Mouse (Mus musculus) C2C12 (cell line): ENCODE measurements around the gene Ndufa7. TPM values are rescaled to one million over a fixed set of nuclear protein-coding genes. Genes with fewer than 3 reads are reported as not detected.
"Not testable (repeated sequence)": the region's sequence is repeated elsewhere in the genome, so short reads cannot be mapped to it uniquely, and the experiment has no call there.

ENCODE experiments used
- H3K27me3 ChIP-seq: one replicate; pipeline ENCODE4 v1.6.1; 2011; ENCODE audit not compliant: control insufficient read depth, insufficient read depth, insufficient read length
- H3K36me3 ChIP-seq: one replicate; pipeline ENCODE4 v1.6.1; 2011; ENCODE audit not compliant: control insufficient read depth, insufficient read depth
- H3K4me3 ChIP-seq: one replicate; pipeline ENCODE4 v1.5.1; 2011; ENCODE audit warnings: mild to moderate bottlenecking, control low read depth; ENCODE audit not compliant: poor library complexity, insufficient read depth, severe bottlenecking
- H3K79me2 ChIP-seq: one replicate; pipeline ENCODE4 v1.6.1; 2011; ENCODE audit not compliant: control insufficient read depth, insufficient read depth
- H3K79me3 ChIP-seq: one replicate; pipeline ENCODE4 v1.6.1; 2011; ENCODE audit warnings: low read depth, control low read depth
- H3ac ChIP-seq: one replicate; pipeline ENCODE3; 2011; ENCODE audit warnings: low read depth; ENCODE audit not compliant: control insufficient read depth, insufficient read length
- CEBPB ChIP-seq: IDR thresholded peaks from one replicate; pipeline ENCODE4 v1.6.1; 2011; ENCODE audit warnings: low read depth, mild to moderate bottlenecking, control low read depth, moderate library complexity
- CTCF ChIP-seq: IDR thresholded peaks from one replicate; pipeline ENCODE4 v1.5.1; 2011; ENCODE audit not compliant: control insufficient read depth, insufficient read depth, insufficient read length
- FOSL1 ChIP-seq: IDR thresholded peaks from one replicate; pipeline ENCODE4 v1.8.0; 2011; ENCODE audit warnings: mild to moderate bottlenecking, low read length; ENCODE audit not compliant: poor library complexity, insufficient read depth, severe bottlenecking
- MAX ChIP-seq: IDR thresholded peaks from one replicate; pipeline ENCODE4 v1.6.1; 2011; ENCODE audit warnings: mild to moderate bottlenecking, control low read depth
- MYOD1 ChIP-seq: IDR thresholded peaks from one replicate; pipeline ENCODE4 v1.6.1; 2011; ENCODE audit warnings: low read depth; ENCODE audit not compliant: control insufficient read depth, insufficient read length
- MYOG ChIP-seq: IDR thresholded peaks from one replicate; pipeline ENCODE4 v1.6.1; 2011; ENCODE audit not compliant: control insufficient read depth, insufficient read length; ENCODE audit errors: extremely low read depth
- USF1 ChIP-seq: IDR thresholded peaks from one replicate; pipeline ENCODE4 v1.6.1; 2011; ENCODE audit warnings: low read depth, mild to moderate bottlenecking, control low read depth, moderate library complexity
- polyA plus RNA-seq: library from polyadenylated mRNA; unstranded; fragments of >200 nt; fragmentation: generic; extraction: Trizol; gene quantifications from one replicate; pipeline ENCODE4 v1.2.1, GENCODE M21; 2012; ENCODE audit warnings: missing spikeins

Ndufa7 gene
- polyA plus RNA-seq, 1 experiment = 493 TPM

DNA sequence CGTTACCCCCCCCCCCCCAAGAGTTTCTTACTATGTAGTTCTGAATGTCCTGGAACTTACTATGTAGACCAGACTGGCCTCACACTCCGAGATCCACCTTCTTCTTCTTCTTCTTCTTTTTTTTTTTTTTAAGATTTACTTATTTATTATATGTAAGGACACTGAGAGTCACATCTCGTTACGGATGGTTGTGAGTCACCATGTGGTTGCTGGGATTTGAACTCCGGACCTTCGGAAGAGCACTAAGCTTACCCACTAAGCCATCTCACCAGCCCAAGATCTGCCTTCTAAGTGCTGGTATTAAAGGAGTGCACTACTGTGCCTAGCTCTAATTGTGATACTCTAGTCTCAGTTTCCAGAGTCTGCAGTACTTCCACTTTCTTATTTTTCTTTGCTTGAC lies 9.0 kb upstream of the Ndufa7 start:
- TF ChIP-seq CTCF (no peak), MYOG (no peak), USF1 (no peak), MYOD1 (no peak), FOSL1 (no peak), MAX (no peak), CEBPB (no peak)
- peaks cover 24% of the 10 kb centered on the region for H3K36me3 ChIP-seq
- no peak overlapping the region for H3ac ChIP-seq
- no peak overlapping the region for H3K4me3 ChIP-seq
- no peaks in the 10 kb centered on the region for H3K79me3 ChIP-seq
- H3K27me3 ChIP-seq = no peaks in the 10 kb centered on the region
- H3K79me2 ChIP-seq = peaks cover 9% of the 10 kb centered on the region

DNA sequence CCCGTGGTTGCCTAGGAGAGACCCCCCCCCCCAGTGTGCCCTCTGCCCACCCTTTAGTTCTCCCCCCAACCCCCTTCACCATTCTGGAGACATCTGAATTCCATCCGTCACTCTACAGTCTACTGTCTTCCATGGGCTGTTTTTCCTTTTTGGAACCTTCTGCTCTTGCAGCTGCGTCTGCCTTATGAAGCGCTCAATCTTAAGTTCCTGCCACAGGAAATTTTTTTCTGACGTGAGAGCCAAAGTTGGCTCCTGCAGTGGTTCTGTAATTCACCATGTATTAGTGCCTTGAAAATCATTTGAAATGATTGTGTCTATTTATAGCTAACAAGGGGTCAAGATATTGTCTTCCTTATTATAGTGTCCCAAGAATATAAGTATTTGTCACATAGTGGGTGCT lies 7.8 kb upstream of the Ndufa7 start:
- TF ChIP-seq CTCF (no peak), CEBPB (no peak), MAX (no peak), MYOG (no peak), MYOD1 (no peak), USF1 (no peak), FOSL1 (no peak)
- no peaks in the 10 kb centered on the region for H3K79me3 ChIP-seq
- no peaks in the 10 kb centered on the region for H3K27me3 ChIP-seq
- no peak overlapping the region for H3ac ChIP-seq
- no peak overlapping the region for H3K4me3 ChIP-seq
- H3K36me3 ChIP-seq = peaks cover 36% of the 10 kb centered on the region
- peaks cover 14% of the 10 kb centered on the region for H3K79me2 ChIP-seq

DNA sequence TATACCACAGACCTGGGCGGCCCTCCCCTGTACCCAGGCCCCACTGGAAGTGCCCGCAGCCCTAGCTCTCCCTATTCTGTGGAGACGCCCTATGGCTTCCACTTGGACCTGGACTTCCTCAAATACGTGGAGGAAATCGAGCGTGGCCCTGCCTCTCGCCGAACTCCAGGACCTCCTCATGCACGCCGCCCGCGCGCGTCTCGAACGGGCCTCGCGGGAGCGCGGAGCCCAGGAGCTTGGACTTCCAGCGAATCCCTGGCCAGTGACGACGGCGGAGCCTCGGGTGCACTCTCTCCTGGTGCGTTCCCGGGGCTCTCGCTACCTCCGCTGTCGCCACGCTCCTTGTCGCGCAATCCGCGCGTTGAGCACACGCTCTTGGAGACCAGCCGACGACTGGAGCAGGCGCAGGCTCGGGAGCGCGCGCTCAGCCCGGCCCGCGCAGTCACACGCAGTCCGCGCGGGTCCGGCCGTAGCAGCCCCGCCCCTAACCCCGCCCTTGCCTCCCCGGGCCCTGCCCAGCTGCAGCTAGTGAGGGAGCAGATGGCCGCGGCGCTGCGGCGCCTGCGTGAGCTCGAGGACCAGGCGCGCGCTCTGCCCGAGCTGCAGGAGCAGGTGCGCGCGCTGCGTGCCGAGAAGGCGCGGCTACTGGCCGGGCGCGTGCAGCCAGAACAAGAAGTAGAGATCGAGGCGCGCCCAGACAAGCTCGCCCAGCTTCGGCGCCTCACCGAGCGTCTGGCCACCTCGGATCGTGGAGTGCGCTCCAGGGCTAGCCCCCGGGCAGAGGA lies 7.0 kb upstream of the Ndufa7 start:
- no peaks in the 10 kb centered on the region for H3K27me3 ChIP-seq
- TF ChIP-seq MYOG = no peak
- no peak for TF ChIP-seq USF1
- peak; percentile 81 for TF ChIP-seq MAX
- H3K36me3 ChIP-seq = peaks cover 44% of the 10 kb centered on the region
- peaks cover 6% of the 10 kb centered on the region for H3K79me3 ChIP-seq
- peak overlapping the region; percentile 26 for H3K4me3 ChIP-seq
- H3K79me2 ChIP-seq = peaks cover 22% of the 10 kb centered on the region
- peak overlapping the region; percentile 90 for H3ac ChIP-seq

DNA sequence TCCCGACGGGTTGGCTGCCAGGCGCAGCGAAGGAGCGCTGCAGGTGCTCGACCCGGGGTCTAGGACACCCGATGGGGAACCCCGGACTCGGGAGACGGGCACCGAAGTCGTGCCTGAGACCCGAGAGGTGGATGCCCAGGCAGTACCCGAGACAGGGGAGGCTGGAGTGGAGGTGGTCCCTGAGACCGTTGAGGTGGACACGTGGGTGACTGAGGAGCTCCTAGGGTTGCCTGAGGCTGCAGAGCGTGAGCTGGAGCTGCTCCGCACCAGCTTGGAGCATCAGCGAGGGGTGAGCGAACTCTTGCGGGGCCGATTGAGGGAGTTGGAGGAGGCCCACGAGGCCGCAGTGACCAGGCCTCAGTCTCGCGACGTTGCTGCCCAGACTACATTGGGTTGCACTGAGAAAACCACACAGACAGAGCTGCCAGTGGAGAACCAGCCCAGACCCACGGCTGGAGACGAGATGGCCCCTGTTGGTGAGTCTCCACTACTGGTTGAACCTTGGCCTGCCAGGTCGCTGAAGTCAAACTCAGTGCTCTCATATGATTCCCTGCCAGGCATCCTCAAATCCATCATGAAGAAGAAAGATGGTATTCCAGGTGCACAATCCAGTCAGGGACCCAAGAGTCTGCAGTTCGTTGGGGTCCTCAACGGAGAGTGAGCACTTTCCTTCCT lies 6.3 kb upstream of the Ndufa7 start:
- no peak for TF ChIP-seq CTCF
- TF ChIP-seq MYOG = no peak
- TF ChIP-seq MAX = no peak
- TF ChIP-seq FOSL1 = no peak
- no peak for TF ChIP-seq MYOD1
- TF ChIP-seq USF1 = no peak
- no peak for TF ChIP-seq CEBPB
- H3K79me3 ChIP-seq = peaks cover 13% of the 10 kb centered on the region
- peaks cover 51% of the 10 kb centered on the region for H3K36me3 ChIP-seq
- peaks cover 29% of the 10 kb centered on the region for H3K79me2 ChIP-seq
- peak overlapping the region; percentile 25 for H3ac ChIP-seq
- H3K27me3 ChIP-seq = no peaks in the 10 kb centered on the region
- no peak overlapping the region for H3K4me3 ChIP-seq

DNA sequence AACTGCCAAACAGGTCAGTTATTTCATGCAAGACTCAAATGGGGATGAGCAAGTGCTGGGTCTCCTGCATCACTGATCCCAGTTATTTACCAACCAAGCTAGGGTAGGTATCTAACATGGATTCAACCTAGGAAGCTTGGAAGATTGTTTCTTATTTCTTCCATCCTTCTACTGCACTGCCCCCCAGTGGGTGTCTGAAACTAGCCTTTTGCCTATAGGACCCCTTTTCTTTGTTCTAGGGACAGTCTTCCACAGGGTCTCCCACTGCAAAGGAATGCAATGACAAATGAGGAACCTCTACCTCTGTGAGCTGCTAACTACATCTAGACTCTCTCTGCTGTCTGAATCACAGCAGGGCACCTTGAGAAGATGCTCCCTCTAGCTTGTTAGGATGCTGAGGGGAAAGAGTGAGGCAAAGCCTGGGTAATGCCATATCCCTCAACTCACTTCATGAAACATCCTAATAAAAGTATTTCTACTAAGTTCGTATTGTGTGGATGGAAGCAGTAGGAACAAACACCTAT lies 1.9 kb upstream of the Ndufa7 start:
- Histone ChIP-seq H3K27me3 (no peaks in the 10 kb centered on the region), H3K79me2 (peaks cover 71% of the 10 kb centered on the region), H3K36me3 (peaks cover 57% of the 10 kb centered on the region), H3K4me3 (peak overlapping the region; percentile 89), H3ac (peak overlapping the region; percentile 8), H3K79me3 (peaks cover 43% of the 10 kb centered on the region)
- TF ChIP-seq MYOD1 = no peak
- no peak for TF ChIP-seq MYOG
- TF ChIP-seq CEBPB = no peak
- no peak for TF ChIP-seq CTCF
- no peak for TF ChIP-seq MAX
- TF ChIP-seq USF1 = no peak
- no peak for TF ChIP-seq FOSL1

DNA sequence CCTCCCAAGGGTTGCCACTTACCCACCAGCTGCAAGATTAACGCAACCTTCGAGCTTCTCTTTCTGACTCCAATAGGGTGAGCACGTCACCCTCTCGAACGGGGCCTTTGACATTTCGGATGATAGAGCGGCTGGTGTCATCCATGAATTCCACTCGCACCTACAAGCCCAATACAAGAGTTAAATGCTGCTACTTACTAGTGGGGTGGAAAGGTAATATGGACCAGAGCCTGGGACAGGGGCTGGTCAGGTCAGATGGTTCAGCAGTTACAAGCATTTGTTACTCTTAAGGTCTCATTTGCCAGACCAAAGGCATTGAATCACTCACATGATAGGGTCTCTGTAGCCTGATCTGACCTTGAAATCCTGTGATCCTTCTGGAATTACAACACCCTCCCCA lies 1.2 kb upstream of the Ndufa7 start:
- H3K4me3 ChIP-seq = peak overlapping the region; percentile 89
- peak overlapping the region; percentile 82 for H3ac ChIP-seq
- H3K79me2 ChIP-seq = peaks cover 78% of the 10 kb centered on the region
- not testable (repeated sequence) for H3K27me3 ChIP-seq
- peaks cover 56% of the 10 kb centered on the region for H3K36me3 ChIP-seq
- H3K79me3 ChIP-seq = peaks cover 50% of the 10 kb centered on the region

DNA sequence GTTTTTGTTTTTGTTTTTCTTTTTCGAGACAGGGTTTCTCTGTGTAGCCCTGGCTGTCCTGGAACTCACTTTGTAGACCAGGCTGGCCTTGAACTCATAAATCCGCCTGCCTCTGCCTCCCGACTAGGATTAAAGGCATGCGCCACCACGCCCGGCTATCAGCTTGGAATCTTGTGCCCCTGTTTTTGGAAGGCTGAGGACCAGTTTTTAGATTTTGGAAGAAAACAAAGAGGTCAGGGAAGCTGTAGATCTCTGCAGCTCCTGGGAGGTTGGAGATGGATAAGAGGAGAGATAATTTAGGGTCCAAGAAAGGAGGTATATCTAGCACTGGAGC lies 592 bp downstream of the Ndufa7 start:
- H3K79me2 ChIP-seq = peaks cover 81% of the 10 kb centered on the region
- peak overlapping the region; percentile 86 for H3ac ChIP-seq
- peaks cover 48% of the 10 kb centered on the region for H3K36me3 ChIP-seq
- not testable (repeated sequence) for H3K27me3 ChIP-seq
- peaks cover 50% of the 10 kb centered on the region for H3K79me3 ChIP-seq
- peak overlapping the region; percentile 89 for H3K4me3 ChIP-seq
